Mouse (Mus musculus) hindbrain, embryonic 15.5 days (tissue): ENCODE data around the gene Dtx3. TPM values are rescaled to one million over a fixed set of nuclear protein-coding genes. Genes with fewer than 3 reads are reported as not detected.
"Not testable (repeated sequence)": the region's sequence is repeated elsewhere in the genome, so short reads cannot be mapped to it uniquely, and the experiment has no call there.

Source experiments
- ATAC-seq: fragments of 200-750 bp; cut with Nextera tagmentation; 2 replicates; pipeline ENCODE4 v1.8.0; 2017; ENCODE audit warnings: low read depth, moderate number of reproducible peaks, moderate TSS enrichment; ENCODE audit not compliant: low FRiP score
- H3K27ac ChIP-seq: fragments of 300-500 bp; sonication (generic); replicated peaks from 2 replicates; pipeline ENCODE4 v1.5.1; 2015; ENCODE audit warnings: mild to moderate bottlenecking, inconsistent platforms
- H3K27me3 ChIP-seq: fragments of 300-500 bp; sonication (generic); 2 replicates; pipeline ENCODE4 v1.6.1; 2015; ENCODE audit warnings: control low read depth, inconsistent platforms
- H3K36me3 ChIP-seq: fragments of 300-500 bp; sonication (generic); 2 replicates; pipeline ENCODE4 v1.6.1; 2015; ENCODE audit warnings: control low read depth, inconsistent platforms
- H3K4me1 ChIP-seq: fragments of 300-500 bp; sonication (generic); replicated peaks from 2 replicates; pipeline ENCODE4 v1.6.1; 2015; ENCODE audit warnings: control low read depth, inconsistent platforms
- H3K4me2 ChIP-seq: fragments of 300-500 bp; sonication (generic); 2 replicates; pipeline ENCODE4 v1.6.1; 2015; ENCODE audit warnings: moderate library complexity, mild to moderate bottlenecking, inconsistent platforms
- H3K4me3 ChIP-seq: fragments of 300-500 bp; sonication (generic); 2 replicates; pipeline ENCODE4 v1.5.1; 2015; ENCODE audit warnings: mild to moderate bottlenecking, inconsistent platforms
- H3K9ac ChIP-seq: fragments of 300-500 bp; sonication (generic); 2 replicates; pipeline ENCODE4 v1.6.1; 2015; ENCODE audit warnings: inconsistent platforms
- H3K9me3 ChIP-seq: fragments of 300-500 bp; sonication (generic); 2 replicates; pipeline ENCODE4 v1.6.1; 2016; ENCODE audit warnings: control low read depth, inconsistent platforms
- WGBS: fragments of 180-500 bp; shearing (Covaris S2); methylation state at CpG from one replicate; pipeline ENCODE4 v1.1.7; 2015; 5-methylcytosine and 5-hydroxymethylcytosine counted together
- polyA plus RNA-seq: library from polyadenylated mRNA; unstranded; fragments of >200 nt; fragmentation: Nextera tagmentation; extraction: Ambion mirVana; gene quantifications from 2 replicates; pipeline ENCODE4 v1.2.1, GENCODE M21; 2015

Dtx3 gene
- polyA plus RNA-seq, 1 experiment from 2014 or later: 266 TPM

GRCm38 (mm10) chr10:127200279-127200678, 4.8 kb upstream of the Dtx3 start:
- H3K9ac ChIP-seq: no peak overlapping the region
- H3K36me3 ChIP-seq: peaks cover 45% of the 10 kb centered on the region
- peaks cover 10% of the 10 kb centered on the region for H3K4me1 ChIP-seq
- H3K27ac ChIP-seq: no peak overlapping the region
- no peak overlapping the region for H3K4me2 ChIP-seq
- no peak overlapping the region for H3K4me3 ChIP-seq
- H3K9me3 ChIP-seq: no peaks in the 10 kb centered on the region
- no peak for ATAC-seq
- 92% methylated on average over 8 of the region's 8 CpGs for WGBS
- no peaks in the 10 kb centered on the region for H3K27me3 ChIP-seq

GRCm38 (mm10) chr10:127199474-127199873, 3.9 kb upstream of the Dtx3 start:
- Histone ChIP-seq H3K27me3 (no peaks in the 10 kb centered on the region), H3K9ac (no peak overlapping the region), H3K4me3 (no peak overlapping the region), H3K9me3 (no peaks in the 10 kb centered on the region), H3K4me2 (no peak overlapping the region), H3K27ac (no peak overlapping the region), H3K4me1 (peaks cover 15% of the 10 kb centered on the region), H3K36me3 (peaks cover 37% of the 10 kb centered on the region)
- ATAC-seq: no peak
- WGBS: 79% methylated on average over 11 of the region's 11 CpGs

GRCm38 (mm10) chr10:127199068-127199467, 3.5 kb upstream of the Dtx3 start:
- Histone ChIP-seq H3K4me2 (no peak overlapping the region), H3K9ac (no peak overlapping the region), H3K27me3 (no peaks in the 10 kb centered on the region), H3K9me3 (no peaks in the 10 kb centered on the region), H3K4me1 (peaks cover 19% of the 10 kb centered on the region), H3K4me3 (no peak overlapping the region), H3K27ac (no peak overlapping the region), H3K36me3 (peaks cover 33% of the 10 kb centered on the region)
- no peak for ATAC-seq
- 70% methylated on average over 5 of the region's 5 CpGs for WGBS

GRCm38 (mm10) chr10:127198492-127198891, 3.0 kb upstream of the Dtx3 start:
- no peak overlapping the region for H3K9ac ChIP-seq
- no peak overlapping the region for H3K4me2 ChIP-seq
- no peak for ATAC-seq
- H3K4me1 ChIP-seq: peaks cover 21% of the 10 kb centered on the region
- no peaks in the 10 kb centered on the region for H3K27me3 ChIP-seq
- H3K36me3 ChIP-seq: peaks cover 27% of the 10 kb centered on the region
- WGBS: 84% methylated on average over 2 of the region's 2 CpGs
- no peak overlapping the region for H3K4me3 ChIP-seq
- no peak overlapping the region; the same call in 1 of the 2 replicates for H3K27ac ChIP-seq
- H3K9me3 ChIP-seq: no peaks in the 10 kb centered on the region

- no peaks in the 10 kb centered on the region for H3K9me3 ChIP-seq
- no peak overlapping the region for H3K9ac ChIP-seq
- no peak overlapping the region for H3K27ac ChIP-seq
- WGBS: 76% methylated on average over 11 of the region's 11 CpGs
- peaks cover 23% of the 10 kb centered on the region for H3K36me3 ChIP-seq
- H3K27me3 ChIP-seq: no peaks in the 10 kb centered on the region
- H3K4me2 ChIP-seq: no peak overlapping the region
- ATAC-seq: no peak
- no peak overlapping the region for H3K4me3 ChIP-seq
- peaks cover 25% of the 10 kb centered on the region for H3K4me1 ChIP-seq
Observed at GRCm38 (mm10) chr10:127197505-127198110, 2.1 kb upstream of the Dtx3 start.

- no peak for ATAC-seq
- WGBS: 83% methylated on average over 8 of the region's 8 CpGs
- no peak overlapping the region for H3K27ac ChIP-seq
- no peaks in the 10 kb centered on the region for H3K9me3 ChIP-seq
- peaks cover 25% of the 10 kb centered on the region for H3K4me1 ChIP-seq
- no peak overlapping the region for H3K4me2 ChIP-seq
- H3K9ac ChIP-seq: no peak overlapping the region
- no peaks in the 10 kb centered on the region for H3K27me3 ChIP-seq
- H3K36me3 ChIP-seq: peaks cover 24% of the 10 kb centered on the region
- H3K4me3 ChIP-seq: no peak overlapping the region
Observed at GRCm38 (mm10) chr10:127197104-127197503, 1.6 kb upstream of the Dtx3 start.

GRCm38 (mm10) chr10:127196392-127196791, 864 bp upstream of the Dtx3 start:
- H3K27me3 ChIP-seq: no peaks in the 10 kb centered on the region
- 4% methylated on average over 5 of the region's 5 CpGs for WGBS
- peak overlapping the region; percentile 95 for H3K27ac ChIP-seq
- H3K4me3 ChIP-seq: peak overlapping the region; percentile 98
- H3K36me3 ChIP-seq: peaks cover 29% of the 10 kb centered on the region
- H3K4me2 ChIP-seq: peak overlapping the region; percentile 71
- peaks cover 25% of the 10 kb centered on the region for H3K4me1 ChIP-seq
- ATAC-seq: peak; percentile 65
- H3K9me3 ChIP-seq: no peaks in the 10 kb centered on the region
- H3K9ac ChIP-seq: peak overlapping the region; percentile 99

GRCm38 (mm10) chr10:127194428-127195327, 850 bp downstream of the Dtx3 start:
- WGBS: 23% methylated on average over 22 of the region's 22 CpGs
- peak overlapping the region; percentile 95 for H3K27ac ChIP-seq
- H3K9me3 ChIP-seq: no peaks in the 10 kb centered on the region
- no peaks in the 10 kb centered on the region for H3K27me3 ChIP-seq
- H3K36me3 ChIP-seq: peaks cover 33% of the 10 kb centered on the region
- H3K9ac ChIP-seq: peak overlapping the region; percentile 99
- peak overlapping the region; percentile 98 for H3K4me3 ChIP-seq
- peak overlapping the region; percentile 71 for H3K4me2 ChIP-seq
- peaks cover 42% of the 10 kb centered on the region for H3K4me1 ChIP-seq
- peak; percentile 39 for ATAC-seq

- Histone ChIP-seq H3K4me1 (peaks cover 56% of the 10 kb centered on the region), H3K9me3 (no peaks in the 10 kb centered on the region), H3K27ac (no peak overlapping the region), H3K27me3 (no peaks in the 10 kb centered on the region), H3K4me2 (no peak overlapping the region), H3K36me3 (peaks cover 21% of the 10 kb centered on the region), H3K9ac (no peak overlapping the region), H3K4me3 (no peak overlapping the region)
- 83% methylated on average over 9 of the region's 9 CpGs for WGBS
- no peak for ATAC-seq
Observed at GRCm38 (mm10) chr10:127193011-127193410, 2.5 kb downstream of the Dtx3 start.

GRCm38 (mm10) chr10:127192057-127192328, 3.5 kb downstream of the Dtx3 start:
- H3K4me3 ChIP-seq, H3K27me3 ChIP-seq, ATAC-seq, H3K9ac ChIP-seq, H3K9me3 ChIP-seq, H3K27ac ChIP-seq, H3K4me2 ChIP-seq: not testable (repeated sequence)
- Histone ChIP-seq H3K36me3 (peaks cover 21% of the 10 kb centered on the region), H3K4me1 (peaks cover 65% of the 10 kb centered on the region)
- 86% methylated on average over 1 of the region's 1 CpGs for WGBS

GRCm38 (mm10) chr10:127191191-127192056, 4.1 kb downstream of the Dtx3 start:
- no peak for ATAC-seq
- Histone ChIP-seq H3K4me1 (peaks cover 61% of the 10 kb centered on the region), H3K9me3 (no peaks in the 10 kb centered on the region), H3K27ac (no peak overlapping the region), H3K4me2 (no peak overlapping the region), H3K36me3 (peaks cover 21% of the 10 kb centered on the region), H3K9ac (no peak overlapping the region), H3K4me3 (no peak overlapping the region), H3K27me3 (no peaks in the 10 kb centered on the region)
- WGBS: 75% methylated on average over 19 of the region's 19 CpGs
